Mouse (Mus musculus) kidney, postnatal 10 days (tissue): Measurements from ENCODE around the gene Znrd1.
A peak's percentile ranks its signal among the peaks of the same experiment; 100 is the strongest.
"Not testable (repeated sequence)": the region's sequence is repeated elsewhere in the genome, so short reads cannot be mapped to it uniquely, and the experiment has no call there.

Experiments used
- DNase-seq: peaks from one replicate; pipeline ENCODE4 v3.0.0; 2021; ENCODE audit warnings: mixed read lengths

Znrd1 gene

GRCm38 (mm10) chr17:36957999-36958743, at the start of gene Znrd1, which contains the start of gene Znrd1as:
Znrd1 (minus strand) TSS chr17:36958559.
Znrd1as (plus strand) TSS chr17:36958592.
- DNase-seq: peak; percentile 97

GRCm38 (mm10) chr17:37003366-37003765, 45.0 kb upstream of the Znrd1 start:
- no peak for DNase-seq

GRCm38 (mm10) chr17:37002364-37003330, 44.3 kb upstream of the Znrd1 start:
- DNase-seq: peak; percentile 80

GRCm38 (mm10) chr17:37000863-37001262, 42.5 kb upstream of the Znrd1 start, which contains the start of gene Zfp57:
Zfp57 (plus strand) TSS chr17:37001163.
- no peak for DNase-seq

- DNase-seq: no peak
These were observed 40.1 kb upstream of the Znrd1 start for GRCm38 (mm10) chr17:36998477-36998876.

- peak; percentile 94 for DNase-seq
These were observed 38.8 kb upstream of the Znrd1 start for GRCm38 (mm10) chr17:36997033-36997735.

GRCm38 (mm10) chr17:36995448-36995847, 37.1 kb upstream of the Znrd1 start:
- DNase-seq: no peak

GRCm38 (mm10) chr17:36994528-36994927, 36.2 kb upstream of the Znrd1 start:
- DNase-seq: no peak

GRCm38 (mm10) chr17:36993770-36994325, 35.5 kb upstream of the Znrd1 start:
- no peak for DNase-seq

- no peak for DNase-seq
These were observed 34.2 kb upstream of the Znrd1 start for GRCm38 (mm10) chr17:36992336-36993104.

GRCm38 (mm10) chr17:36990630-36991029, 32.3 kb upstream of the Znrd1 start:
- DNase-seq: not testable (repeated sequence)

- no peak for DNase-seq
These were observed 31.1 kb upstream of the Znrd1 start, which contains the start of gene H2-M5 for GRCm38 (mm10) chr17:36989437-36989836. H2-M5 (minus strand) TSS chr17:36989537.

GRCm38 (mm10) chr17:36988475-36988874, 30.1 kb upstream of the Znrd1 start:
- no peak for DNase-seq

- no peak for DNase-seq
These were observed 24.1 kb upstream of the Znrd1 start for GRCm38 (mm10) chr17:36982253-36983155.

- DNase-seq: peak; percentile 14
These were observed 23.5 kb upstream of the Znrd1 start for GRCm38 (mm10) chr17:36981845-36982244.

GRCm38 (mm10) chr17:36981221-36981813, 23.0 kb upstream of the Znrd1 start, which contains the start of gene 2410137M14Rik:
2410137M14Rik (minus strand) TSS chr17:36981237.
- DNase-seq: peak; percentile 16

GRCm38 (mm10) chr17:36973271-36973787, 15.0 kb upstream of the Znrd1 start:
- no peak for DNase-seq

GRCm38 (mm10) chr17:36972791-36973190, 14.4 kb upstream of the Znrd1 start:
- no peak for DNase-seq

- no peak for DNase-seq
These were observed 13.0 kb upstream of the Znrd1 start for GRCm38 (mm10) chr17:36971172-36971850.
